In the genomic region with DNA sequence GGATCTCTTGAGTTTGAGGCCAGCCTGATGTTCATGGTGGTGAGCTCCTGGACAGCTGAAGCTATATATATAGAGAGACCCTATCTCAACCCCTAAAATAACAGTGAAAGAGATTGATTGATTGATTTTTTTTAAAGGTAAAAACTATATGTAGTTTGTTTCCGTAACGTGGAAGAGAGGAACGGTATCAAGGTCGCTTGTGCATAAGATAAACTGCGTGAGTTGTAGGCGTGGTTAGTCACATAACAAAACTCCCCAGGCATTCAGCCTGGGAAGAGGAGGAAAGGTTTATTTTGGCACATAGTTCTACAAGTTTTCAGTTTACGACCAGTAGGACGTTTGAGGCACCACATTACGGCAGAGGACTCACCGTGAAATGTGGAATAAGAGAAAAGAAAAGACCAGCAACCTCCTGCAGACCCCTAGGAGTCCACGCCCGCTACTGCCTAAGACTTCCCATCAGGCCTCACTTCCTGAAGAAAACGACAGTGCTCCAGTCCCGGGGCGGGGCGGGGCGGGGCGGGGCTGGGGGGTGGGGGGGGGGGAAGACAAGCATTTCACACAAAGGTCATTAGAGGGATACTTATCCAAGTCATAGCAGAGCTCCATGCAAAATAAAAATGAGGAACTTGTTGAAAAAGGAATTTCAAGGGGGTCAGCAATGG, we compare ENCODE assay signal across 13 mouse cellular contexts.
DNase-seq lines count a peak whose midpoint lies in the region; ATAC-seq and TF ChIP-seq lines count a peak whose summit lies in the region.
"Had no signal": no experiment of that assay in that cellular context is flagged by ENCODE, and none has a peak within 500 bp of the region (broad histone marks: within the 10 kb centered on the region; RNA-seq: fewer than 3 reads in every experiment).

No protein-coding gene starts in this region.

- no peaks in the 10 kb centered on the region for H3K36me3 ChIP-seq in erythroblast, embryonic 14.5 days (ENCODE audit: control insufficient read depth)
- no peaks in the 10 kb centered on the region for H3K36me3 ChIP-seq in lung, embryonic 15.5 days
- H3K36me3 ChIP-seq in limb, embryonic 14.5 days (ENCODE audit: control insufficient read depth, insufficient read depth, low read length) = no peaks in the 10 kb centered on the region
- no peaks in the 10 kb centered on the region for H3K36me3 ChIP-seq in stomach, embryonic 15.5 days

- no peak overlapping the region for H3K4me2 ChIP-seq in lung, embryonic 15.5 days
- H3K4me2 ChIP-seq in limb, embryonic 14.5 days (replicated peaks; ENCODE audit: low read depth, low read length, severe bottlenecking) = no peak overlapping the region
- H3K4me2 ChIP-seq in stomach, embryonic 15.5 days = no peak overlapping the region
- H3K4me2 ChIP-seq: forebrain, embryonic 13.5 days had no signal

- peaks cover 20% of the 10 kb centered on the region for H3K4me1 ChIP-seq in erythroblast, embryonic 14.5 days (ENCODE audit: control insufficient read depth)
- peaks cover 48% of the 10 kb centered on the region for H3K4me1 ChIP-seq in lung, embryonic 15.5 days
- H3K4me1 ChIP-seq in lung, adult 2 months (ENCODE audit: control insufficient read depth, insufficient read depth, low read length) = peaks cover 4% of the 10 kb centered on the region; the same call in 1 of the 2 replicates
- H3K4me1 ChIP-seq in limb, embryonic 14.5 days (ENCODE audit: control insufficient read depth, insufficient read depth, low read length) = peaks cover 47% of the 10 kb centered on the region
- peaks cover 32% of the 10 kb centered on the region for H3K4me1 ChIP-seq in stomach, embryonic 15.5 days

- DNase-seq in lung, adult 2 months = no peak
- peak; percentile 44 for DNase-seq in limb, embryonic 14.5 days (ENCODE audit: low spot score)
- no peak for DNase-seq in right cerebral cortex, postnatal 25 days
- DNase-seq: heart, adult 11 months; thymus, postnatal 4 days had no signal

- no peak for TF ChIP-seq CTCF in lung, adult 2 months (IDR thresholded peaks at IDR 0.05; ENCODE audit: insufficient read depth, low read length)

- H3K27ac ChIP-seq in lung, embryonic 15.5 days = 0 out of 2 replicates have a peak overlapping the region, but pooled peaks have one; percentile 8
- H3K27ac ChIP-seq in limb, embryonic 14.5 days (replicated peaks; ENCODE audit: low read depth, low read length) = no peak overlapping the region
- peak overlapping the region; percentile 13 for H3K27ac ChIP-seq in stomach, embryonic 15.5 days
- H3K27ac ChIP-seq: forebrain, embryonic 13.5 days; left cerebral cortex, adult 2 months had no signal

- H3K9me3 ChIP-seq in erythroblast, embryonic 14.5 days (ENCODE audit: control insufficient read depth, low read length) = no peaks in the 10 kb centered on the region
- H3K9me3 ChIP-seq in lung, embryonic 15.5 days = no peaks in the 10 kb centered on the region
- no peaks in the 10 kb centered on the region for H3K9me3 ChIP-seq in limb, embryonic 14.5 days (ENCODE audit: control insufficient read depth, low read length)
- H3K9me3 ChIP-seq in stomach, embryonic 15.5 days = no peaks in the 10 kb centered on the region
- H3K9me3 ChIP-seq: forebrain, embryonic 13.5 days; megakaryocyte, embryonic 14.5 days had no signal

- H3K4me3 ChIP-seq in erythroblast, embryonic 14.5 days (replicated peaks) = peak overlapping the region; percentile 44
- no peak overlapping the region for H3K4me3 ChIP-seq in lung, embryonic 15.5 days
- no peak overlapping the region for H3K4me3 ChIP-seq in lung, adult 2 months (replicated peaks; ENCODE audit: extremely low read depth, low read depth, low read length)
- no peak overlapping the region for H3K4me3 ChIP-seq in limb, embryonic 14.5 days (replicated peaks; ENCODE audit: low read length)
- no peak overlapping the region for H3K4me3 ChIP-seq in stomach, embryonic 15.5 days (replicated peaks)
- H3K4me3 ChIP-seq: forebrain, embryonic 13.5 days; left cerebral cortex, adult 2 months had no signal

- no peak overlapping the region for H3K9ac ChIP-seq in lung, embryonic 15.5 days
- H3K9ac ChIP-seq in limb, embryonic 14.5 days (ENCODE audit: low read depth, low read length, severe bottlenecking) = no peak overlapping the region
- no peak overlapping the region for H3K9ac ChIP-seq in stomach, embryonic 15.5 days
- H3K9ac ChIP-seq: forebrain, embryonic 13.5 days had no signal

- WGBS in lung, embryonic 15.5 days = 50% methylated on average over 18 of the region's 18 CpGs
- WGBS in lung, adult 2 months = 27% methylated on average over 18 of the region's 18 CpGs
- 43% methylated on average over 17 of the region's 18 CpGs for WGBS in limb, embryonic 14.5 days
- WGBS in stomach, embryonic 15.5 days = 41% methylated on average over 18 of the region's 18 CpGs

- H3K27me3 ChIP-seq in erythroblast, embryonic 14.5 days (ENCODE audit: control insufficient read depth) = peaks cover 6% of the 10 kb centered on the region; the same call in 1 of the 2 replicates
- no peaks in the 10 kb centered on the region for H3K27me3 ChIP-seq in lung, embryonic 15.5 days
- no peaks in the 10 kb centered on the region for H3K27me3 ChIP-seq in limb, embryonic 14.5 days (ENCODE audit: control insufficient read depth, insufficient read depth, low read length)
- H3K27me3 ChIP-seq in stomach, embryonic 15.5 days (replicated peaks) = no peaks in the 10 kb centered on the region
- H3K27me3 ChIP-seq: forebrain, embryonic 13.5 days; megakaryocyte, embryonic 14.5 days had no signal

- no peak for ATAC-seq in erythroblast, adult 5-6 weeks (replicated peaks; ENCODE audit: low FRiP score, poor library complexity, severe bottlenecking)
- no peak for ATAC-seq in lung, embryonic 15.5 days (ENCODE audit: borderline replicate concordance, extremely low read depth, low FRiP score, low TSS enrichment)
- ATAC-seq in limb, embryonic 14.5 days (ENCODE audit: low FRiP score, low read depth) = no peak
- ATAC-seq in stomach, embryonic 15.5 days (ENCODE audit: insufficient read depth, low FRiP score, low read depth) = no peak
- no peak for ATAC-seq in CD4-positive, CD25-positive, alpha-beta regulatory T cell, adult 4 months
- ATAC-seq: forebrain, embryonic 13.5 days had no signal

- TF ChIP-seq POLR2A in lung, adult 2 months (IDR thresholded peaks at IDR 0.05; ENCODE audit: borderline replicate concordance, extremely low read depth, low read depth, low read length) = no peak
- no peak for TF ChIP-seq POLR2A in limb, embryonic 14.5 days (IDR thresholded peaks at IDR 0.05; ENCODE audit: borderline replicate concordance, extremely low read depth, insufficient read depth, insufficient read length)
